Mouse (Mus musculus) mouse embryonic stem cell (cell line): Measurements from ENCODE around the gene AC109138.7.

Experiments
- in situ Hi-C, 2 experiments: fragments of 300-500 bp; cut with MboI; formaldehyde crosslinking; loops; 1 replicate in 1 of 2; 3 replicates in 1 of 2; pipeline ENCODE4 v1.14.3; 2019 to 2020; ENCODE audit warnings: low sequenced_read_pairs in 2 of 2, low pct_unique_long_range_greater_than_20kb in 1 of 2, mixed read lengths in 1 of 2; ENCODE audit not compliant: unreplicated experiment in 1 of 2

Gene AC109138.7

GRCm38 (mm10) chr19:4214071-4214770 is at the start of gene AC109138.7, which contains the start of gene Clcf1:
AC109138.7 (plus strand) TSS chr19:4214357.
Clcf1 (plus strand) TSS chr19:4214238.
- in situ Hi-C loops = no loop called here

- in situ Hi-C loops = no loop called here
Observed at GRCm38 (mm10) chr19:4164721-4165120, 49.4 kb upstream of the AC109138.7 start.

- in situ Hi-C loops = no loop called here
Observed at GRCm38 (mm10) chr19:4166678-4167476, 47.3 kb upstream of the AC109138.7 start.

- in situ Hi-C loops = no loop called here
Observed at GRCm38 (mm10) chr19:4169378-4169784, 44.8 kb upstream of the AC109138.7 start.

- in situ Hi-C loops = no loop called here
Observed at GRCm38 (mm10) chr19:4169810-4170209, 44.3 kb upstream of the AC109138.7 start.

GRCm38 (mm10) chr19:4170723-4171392 is 43.3 kb upstream of the AC109138.7 start:
- in situ Hi-C loops = no loop called here

DNA sequence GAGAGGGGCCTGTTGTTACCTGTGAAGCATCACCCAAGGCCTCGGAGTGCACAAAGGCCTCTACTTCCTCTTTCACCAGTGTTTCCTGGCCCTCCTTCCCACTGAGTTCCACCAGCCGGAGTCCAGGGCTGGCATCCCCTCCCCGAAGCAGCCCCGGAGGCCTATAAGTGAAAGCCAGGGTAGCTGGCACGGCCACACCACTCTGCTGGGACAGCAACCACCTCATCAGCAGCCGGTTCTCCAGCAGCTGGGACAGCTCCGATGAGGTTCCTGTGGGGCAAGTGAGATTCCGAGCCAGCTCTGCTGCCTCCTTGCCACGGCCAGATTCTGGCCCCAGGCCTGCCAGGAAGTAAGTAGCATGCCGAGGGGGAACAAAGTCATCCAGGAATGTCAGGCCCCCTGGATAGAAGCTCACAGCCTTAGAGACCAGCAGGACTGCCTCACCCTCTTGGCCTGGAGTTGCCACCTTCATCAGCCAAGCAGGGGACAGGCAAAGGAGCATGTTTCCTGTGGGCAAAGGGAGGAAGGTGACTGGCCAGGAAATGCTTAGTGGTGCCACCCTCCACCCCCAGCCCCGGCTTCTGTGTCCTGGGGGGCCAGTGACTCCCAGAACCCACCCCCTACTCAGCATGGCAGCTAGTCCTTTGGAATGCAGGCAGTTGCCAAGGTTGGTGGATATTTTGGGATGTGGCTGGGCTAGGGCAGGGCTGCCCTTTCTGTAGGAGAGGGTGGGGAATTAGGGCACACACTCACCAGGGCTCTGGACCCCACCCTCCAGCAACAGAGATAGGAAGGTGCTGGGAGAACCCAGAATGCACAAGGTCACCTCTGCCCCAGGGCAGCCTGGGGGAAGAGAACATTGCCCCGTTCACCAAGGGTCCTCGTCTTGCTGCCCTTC is 42.5 kb upstream of the AC109138.7 start:
- in situ Hi-C loops = no loop called here

DNA sequence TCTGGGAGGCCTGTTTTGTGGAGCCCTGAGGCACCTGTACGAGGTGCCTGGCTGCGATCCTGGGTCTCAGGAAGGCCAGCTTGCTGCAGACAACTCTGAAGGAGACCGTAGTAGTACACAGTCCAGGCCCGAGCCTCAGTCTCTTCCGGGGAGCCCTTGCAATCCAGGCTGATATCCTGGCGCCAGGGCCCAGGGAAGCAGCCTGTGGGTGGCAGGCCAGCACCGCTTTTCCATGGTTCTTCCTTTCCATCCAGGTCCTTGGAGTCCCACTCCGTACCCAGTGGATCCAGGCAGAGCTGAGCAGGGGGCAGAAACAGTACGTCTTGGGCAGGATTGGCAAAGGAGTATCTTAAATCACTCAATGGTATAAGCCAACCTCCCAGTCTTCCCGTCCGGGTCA is 41.2 kb upstream of the AC109138.7 start:
- in situ Hi-C loops = no loop called here

DNA sequence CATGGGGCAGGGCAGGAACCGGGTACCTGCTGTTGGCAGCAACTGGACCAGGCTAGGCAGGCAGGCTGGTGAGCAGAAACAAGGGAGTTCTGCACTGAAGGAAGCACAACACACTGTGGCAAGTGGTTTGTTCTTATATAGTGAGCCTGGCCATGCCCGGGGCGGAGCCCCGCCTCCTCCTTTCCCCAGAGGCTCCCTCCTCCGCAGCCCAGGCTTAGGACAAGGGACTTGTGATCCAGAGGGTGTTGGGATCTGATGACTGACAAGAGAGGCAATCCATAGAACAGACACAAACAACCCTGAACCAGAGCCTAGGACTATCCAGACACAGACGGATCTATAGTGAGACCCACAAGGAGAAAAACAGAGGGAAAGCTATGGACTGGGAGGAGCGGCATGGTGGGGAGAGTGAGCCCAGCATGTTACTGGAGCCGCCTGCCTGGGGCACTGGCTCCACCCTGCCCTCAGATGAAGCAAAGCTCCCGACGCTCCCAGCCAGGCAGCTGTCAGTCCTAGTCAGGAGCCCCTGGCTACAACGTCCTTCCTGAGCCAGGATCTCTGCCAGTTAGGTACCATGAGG is 38.7 kb upstream of the AC109138.7 start, which contains the start of gene Carns1:
Gene Carns1 (minus strand): TSS at position 112 of the 580 bp plus-strand sequence.
- in situ Hi-C loops = no loop called here

- in situ Hi-C loops = no loop called here
Observed at GRCm38 (mm10) chr19:4180411-4180810, 33.7 kb upstream of the AC109138.7 start.

- in situ Hi-C loops = no loop called here
Observed at GRCm38 (mm10) chr19:4181892-4182291, 32.3 kb upstream of the AC109138.7 start.

- in situ Hi-C loops = no loop called here
Observed at GRCm38 (mm10) chr19:4183689-4184088, 30.5 kb upstream of the AC109138.7 start.

- in situ Hi-C loops = no loop called here
Observed at GRCm38 (mm10) chr19:4184976-4185975, 28.9 kb upstream of the AC109138.7 start.

- in situ Hi-C loops = no loop called here
Observed at GRCm38 (mm10) chr19:4187303-4187702, 26.9 kb upstream of the AC109138.7 start.

DNA sequence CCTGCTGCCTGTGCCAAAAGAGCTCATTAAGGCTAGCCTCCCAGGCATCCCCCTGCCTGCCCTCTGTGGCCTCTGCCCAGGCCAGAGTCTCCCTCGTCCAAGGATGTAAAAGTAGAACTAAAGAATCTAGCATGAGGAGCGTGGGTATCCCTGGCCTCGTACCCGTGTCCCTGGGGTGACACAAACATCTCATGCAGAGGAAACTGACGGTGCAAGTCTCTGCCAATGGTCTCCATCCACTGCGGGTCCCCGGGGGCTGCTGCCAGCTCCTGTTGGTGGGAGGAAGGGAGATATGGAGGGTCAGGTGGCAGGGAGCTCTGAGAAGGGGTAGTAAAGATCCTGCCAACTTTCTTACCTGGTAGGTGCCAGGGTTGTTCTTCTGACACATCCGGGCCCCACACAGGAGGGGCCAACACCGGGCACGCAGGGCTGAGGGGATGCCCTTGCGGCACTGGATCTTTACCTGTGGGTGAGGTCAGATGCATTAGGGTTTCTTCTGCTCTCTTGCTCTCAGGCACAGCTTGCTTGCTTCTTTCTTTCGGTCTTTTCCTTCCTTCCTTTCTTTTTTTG is 25.0 kb upstream of the AC109138.7 start:
- in situ Hi-C loops = no loop called here

GRCm38 (mm10) chr19:4190831-4191334 is 23.3 kb upstream of the AC109138.7 start, which contains the start of gene Tbc1d10c:
Tbc1d10c (minus strand) TSS chr19:4191284.
- in situ Hi-C loops = no loop called here
